Mouse (Mus musculus) CH12.LX (cell line): Measurements from ENCODE around the gene Ankrd31. TPM values are rescaled to one million over a fixed set of nuclear protein-coding genes. Genes with fewer than 3 reads are reported as not detected.

ENCODE experiments used
- DNase-seq: peaks from one replicate; pipeline ENCODE4 v3.0.0-alpha.2; 2013; ENCODE audit errors: extremely low read depth
- H3K27ac ChIP-seq: 2 replicates; pipeline ENCODE4 v1.5.1; 2012; ENCODE audit warnings: low read depth, mild to moderate bottlenecking, control low read depth, moderate library complexity; ENCODE audit not compliant: insufficient read depth
- H3K27me3 ChIP-seq: replicated peaks from 2 replicates; pipeline ENCODE3; 2012; ENCODE audit warnings: inconsistent platforms
- H3K36me3 ChIP-seq, 2 experiments: replicated peaks in 1 of 2; 2 replicates each; pipeline versions ENCODE3 to v1.6.1; 2012; ENCODE audit warnings: inconsistent platforms in 1 of 2, low read length in 1 of 2, mild to moderate bottlenecking in 1 of 2, mixed read lengths in 1 of 2, moderate library complexity in 1 of 2; ENCODE audit not compliant: control insufficient read depth in 1 of 2, insufficient read depth in 1 of 2
- H3K4me1 ChIP-seq, 2 experiments: 2 replicates each; pipeline ENCODE4 v1.6.1; 2012; ENCODE audit warnings: inconsistent platforms in 1 of 2, moderate library complexity in 1 of 2; ENCODE audit not compliant: insufficient read depth in 2 of 2, control insufficient read depth in 1 of 2
- H3K4me2 ChIP-seq: 2 replicates; pipeline ENCODE4 v1.6.1; 2012; ENCODE audit warnings: low read depth, mild to moderate bottlenecking, control low read depth; ENCODE audit not compliant: poor library complexity, insufficient read depth, severe bottlenecking
- H3K4me3 ChIP-seq, 3 experiments: fragments of 150-350 bp in 1 of 3; sonication (generic) in 1 of 3; replicated peaks in 1 of 3; 2 replicates each; pipeline versions ENCODE3 to v1.5.1; 2011 to 2012; ENCODE audit warnings: low read depth in 2 of 3, low read length in 2 of 3, mild to moderate bottlenecking in 2 of 3, moderate library complexity in 2 of 3, control low read depth in 1 of 3, improper control_type of control experiment in 1 of 3, inconsistent platforms in 1 of 3, mixed read lengths in 1 of 3; ENCODE audit not compliant: poor library complexity in 1 of 3
- H3K79me2 ChIP-seq: replicated peaks from 2 replicates; pipeline ENCODE4 v1.6.1; 2012; ENCODE audit warnings: mild to moderate bottlenecking, moderate library complexity; ENCODE audit not compliant: control insufficient read depth, poor library complexity, insufficient read depth, severe bottlenecking; ENCODE audit errors: extremely low read depth
- H3K9ac ChIP-seq: 2 replicates; pipeline ENCODE4 v1.6.1; 2012; ENCODE audit warnings: low read depth, mild to moderate bottlenecking, control low read depth, moderate library complexity; ENCODE audit not compliant: insufficient read depth
- H3K9me3 ChIP-seq: replicated peaks from 2 replicates; pipeline ENCODE3; 2012; ENCODE audit warnings: low read length, inconsistent platforms, mixed read lengths
- CHD1 ChIP-seq: IDR thresholded peaks from 2 replicates; pipeline ENCODE4 v1.6.1; 2012; ENCODE audit warnings: low read depth, low read length, improper control_type of control experiment, inconsistent platforms
- CHD2 ChIP-seq: IDR thresholded peaks from 2 replicates; pipeline ENCODE4 v1.6.1; 2011; ENCODE audit warnings: low read length, improper control_type of control experiment
- ELF1 ChIP-seq: IDR thresholded peaks from 2 replicates; pipeline ENCODE4 v1.6.1; 2014; ENCODE audit warnings: low read depth, mild to moderate bottlenecking, inconsistent platforms, low read length, improper control_type of control experiment
- EP300 ChIP-seq: IDR thresholded peaks from 2 replicates; pipeline ENCODE4 v1.6.1; 2011; ENCODE audit warnings: low read length, improper control_type of control experiment
- ETS1 ChIP-seq: conservative IDR thresholded peaks from 2 replicates; pipeline ENCODE4 v1.6.1; 2012; ENCODE audit warnings: low read depth, mild to moderate bottlenecking, inconsistent platforms, low read length, improper control_type of control experiment, moderate library complexity
- GABPA ChIP-seq: IDR thresholded peaks from 2 replicates; pipeline ENCODE4 v1.6.1; 2012; ENCODE audit warnings: low read depth, low read length, improper control_type of control experiment, inconsistent platforms; ENCODE audit not compliant: insufficient replicate concordance
- KAT2A ChIP-seq: IDR thresholded peaks from 2 replicates; pipeline ENCODE4 v1.6.1; 2012; ENCODE audit warnings: low read length, improper control_type of control experiment, inconsistent platforms; ENCODE audit not compliant: insufficient replicate concordance
- MAZ ChIP-seq: IDR thresholded peaks from 2 replicates; pipeline ENCODE4 v1.6.1; 2012; ENCODE audit warnings: low read depth, mild to moderate bottlenecking, inconsistent platforms, low read length, improper control_type of control experiment, moderate library complexity
- MEF2A ChIP-seq: IDR thresholded peaks from 2 replicates; pipeline ENCODE4 v1.6.1; 2014; ENCODE audit warnings: low read depth, mild to moderate bottlenecking, inconsistent platforms, low read length, improper control_type of control experiment, borderline replicate concordance
- NELFE ChIP-seq: IDR thresholded peaks from 2 replicates; pipeline ENCODE4 v1.6.1; 2011; ENCODE audit warnings: low read depth, low read length, improper control_type of control experiment
- RAD21 ChIP-seq: IDR thresholded peaks from 2 replicates; pipeline ENCODE4 v1.6.1; 2011; ENCODE audit warnings: low read depth, mild to moderate bottlenecking, low read length, improper control_type of control experiment, moderate library complexity
- SMC3 ChIP-seq: IDR thresholded peaks from 2 replicates; pipeline ENCODE4 v1.6.1; 2011; ENCODE audit warnings: low read depth, low read length, improper control_type of control experiment
- TBP ChIP-seq: conservative IDR thresholded peaks from 2 replicates; pipeline ENCODE4 v1.6.1; 2011; ENCODE audit warnings: low read depth, low read length, improper control_type of control experiment
- TCF12 ChIP-seq: IDR thresholded peaks from 2 replicates; pipeline ENCODE4 v1.6.1; 2014; ENCODE audit warnings: low read depth, mild to moderate bottlenecking, inconsistent platforms, low read length, improper control_type of control experiment
- UBTF ChIP-seq: IDR thresholded peaks from 2 replicates; pipeline ENCODE4 v1.6.1; 2012; ENCODE audit warnings: low read depth, mild to moderate bottlenecking, inconsistent platforms, low read length, improper control_type of control experiment, moderate library complexity
- USF2 ChIP-seq: conservative IDR thresholded peaks from 2 replicates; pipeline ENCODE4 v1.6.1; 2011; ENCODE audit warnings: low read depth, low read length, improper control_type of control experiment
- ZC3H11A ChIP-seq: IDR thresholded peaks from 2 replicates; pipeline ENCODE4 v1.6.1; 2012; ENCODE audit warnings: low read depth, mild to moderate bottlenecking, inconsistent platforms, low read length, improper control_type of control experiment
- dilution Hi-C: fragments of 300-500 bp; cut with MboI; formaldehyde crosslinking; loops from 2 replicates; pipeline ENCODE4 v1.14.3; 2020; ENCODE audit warnings: low sequenced_read_pairs; ENCODE audit not compliant: extremely low pct_unique_long_range_greater_than_20kb, extremely low pct_ligation_motif_present
- in situ Hi-C: fragments of 300-500 bp; cut with MboI; formaldehyde crosslinking; loops from 3 replicates; pipeline ENCODE4 v1.14.3; 2019; ENCODE audit warnings: low sequenced_read_pairs, low pct_ligation_motif_present, low pct_unique_long_range_greater_than_20kb, mixed read lengths
- polyA plus RNA-seq: library from polyadenylated mRNA; unstranded; fragments of >175 nt; gene quantifications from 2 replicates; pipeline ENCODE4 v1.2.1, GENCODE M21; 2012; ENCODE audit warnings: low read depth; ENCODE audit not compliant: insufficient read length
- total RNA-seq, 2 experiments: library from RNA; depleted of rRNA; stranded (reverse); fragments of 300-350 nt in 1 of 2; fragments of >200 nt in 1 of 2; gene quantifications; 2 replicates each; pipeline ENCODE4 v1.2.3; 2012 to 2014

Ankrd31 gene
- total and polyA plus RNA-seq, 3 experiments, result not detected

DNA sequence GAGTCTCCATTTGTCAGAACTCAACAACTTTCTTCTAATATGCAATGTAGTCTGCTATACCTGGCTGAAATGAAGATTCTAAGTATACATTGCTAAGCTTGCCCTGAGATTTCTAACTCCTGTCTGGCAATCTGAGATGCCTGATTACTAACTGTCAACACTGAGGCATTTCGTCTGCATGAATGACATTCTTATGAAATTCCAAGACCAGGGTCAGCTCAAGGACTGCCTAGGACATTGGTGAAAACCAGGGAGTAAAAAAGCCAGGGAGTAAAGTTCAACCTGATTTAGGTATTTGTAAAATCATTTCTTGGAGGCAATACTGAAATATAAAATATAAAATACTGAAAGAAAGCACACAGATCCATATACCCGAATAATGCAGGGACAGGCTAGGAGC is 45.4 kb downstream of the Ankrd31 start:
- TF ChIP-seq ETS1, result no peak
- TF ChIP-seq USF2, result no peak
- TF ChIP-seq RAD21, result no peak
- no peak for TF ChIP-seq MAZ
- TF ChIP-seq UBTF, result no peak
- no peak for TF ChIP-seq CHD1
- no peak for TF ChIP-seq TCF12
- no peak for TF ChIP-seq TBP
- no peak for TF ChIP-seq SMC3
- TF ChIP-seq ZC3H11A, result no peak
- no peak for TF ChIP-seq KAT2A
- no peaks in the 10 kb centered on the region for H3K4me1 ChIP-seq
- in situ Hi-C loops (no loop called here), dilution Hi-C loops (no loop called here)
- H3K36me3 ChIP-seq, result no peaks in the 10 kb centered on the region
- no peaks in the 10 kb centered on the region for H3K9me3 ChIP-seq
- H3K4me3 ChIP-seq, result no peak overlapping the region
- DNase-seq, result no peak
- H3K79me2 ChIP-seq, result no peaks in the 10 kb centered on the region
- H3K4me2 ChIP-seq, result no peak overlapping the region
- no peaks in the 10 kb centered on the region for H3K27me3 ChIP-seq
- H3K9ac ChIP-seq, result no peak overlapping the region
- H3K27ac ChIP-seq, result no peak overlapping the region

DNA sequence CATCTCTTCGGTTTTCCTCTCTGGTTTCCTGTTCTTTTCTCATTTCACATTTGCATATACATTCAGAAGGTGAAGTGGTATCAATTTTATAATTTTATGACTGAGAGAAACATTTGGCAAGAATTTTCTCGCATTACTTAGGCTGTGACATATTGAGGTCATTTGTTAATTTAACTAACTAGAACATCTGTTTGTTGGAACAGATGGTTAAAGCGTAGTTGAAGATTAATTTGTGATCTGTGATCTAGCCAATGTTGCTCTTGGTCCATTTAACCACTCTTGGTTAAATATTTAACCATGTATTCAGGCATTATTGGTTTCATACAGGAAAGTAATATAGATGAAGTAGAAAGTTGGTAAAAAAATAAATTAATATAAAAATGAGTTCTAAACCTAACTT is 47.2 kb downstream of the Ankrd31 start:
- H3K9me3 ChIP-seq, result no peaks in the 10 kb centered on the region
- no peak overlapping the region for H3K4me3 ChIP-seq
- DNase-seq, result no peak
- dilution Hi-C loops, result no loop called here
- no peaks in the 10 kb centered on the region for H3K79me2 ChIP-seq
- H3K4me1 ChIP-seq, result no peaks in the 10 kb centered on the region
- H3K27me3 ChIP-seq, result no peaks in the 10 kb centered on the region
- TF ChIP-seq GABPA (no peak), NELFE (no peak), EP300 (no peak), RAD21 (no peak), ELF1 (no peak), MEF2A (no peak), CHD2 (no peak)
- no peak overlapping the region for H3K4me2 ChIP-seq
- H3K36me3 ChIP-seq, result no peaks in the 10 kb centered on the region
- H3K27ac ChIP-seq, result no peak overlapping the region
- in situ Hi-C loops, result no loop called here
- H3K9ac ChIP-seq, result no peak overlapping the region
